Mouse (Mus musculus): ENCODE data around the gene Olfr744. TPM values are rescaled to one million over a fixed set of nuclear protein-coding genes. Genes with fewer than 3 reads are reported as not detected.

Gene Olfr744
- polyA plus RNA-seq (2014; fragmentation: Illumina TruSeq; extraction: RNeasy Lipid Tissue Mini Kit (QIAGEN cat#74804); ENCODE audit: low read depth, low replicate concordance), result not detected

DNA sequence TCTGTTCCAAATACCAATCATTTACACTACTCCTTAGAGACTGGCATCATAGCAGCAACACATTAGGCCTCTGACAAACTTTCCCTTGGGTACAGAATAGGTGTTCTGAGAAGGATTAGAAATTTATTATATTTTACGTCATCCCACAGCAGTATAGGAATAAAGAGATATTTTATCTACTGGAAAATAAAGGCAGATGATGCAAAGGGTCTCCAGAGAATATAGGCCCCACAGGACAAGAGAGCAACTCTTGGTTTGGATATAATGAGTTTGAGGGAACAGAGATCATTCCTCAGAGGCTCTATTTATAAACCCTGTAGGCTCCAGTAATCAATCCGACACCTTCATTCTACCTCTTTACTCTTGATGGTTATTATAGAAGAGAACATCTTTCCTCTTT, at the start of gene Olfr744:
Gene Olfr744, plus strand, starts transcription at position 301 of the 400 bp plus-strand sequence.

DNA sequence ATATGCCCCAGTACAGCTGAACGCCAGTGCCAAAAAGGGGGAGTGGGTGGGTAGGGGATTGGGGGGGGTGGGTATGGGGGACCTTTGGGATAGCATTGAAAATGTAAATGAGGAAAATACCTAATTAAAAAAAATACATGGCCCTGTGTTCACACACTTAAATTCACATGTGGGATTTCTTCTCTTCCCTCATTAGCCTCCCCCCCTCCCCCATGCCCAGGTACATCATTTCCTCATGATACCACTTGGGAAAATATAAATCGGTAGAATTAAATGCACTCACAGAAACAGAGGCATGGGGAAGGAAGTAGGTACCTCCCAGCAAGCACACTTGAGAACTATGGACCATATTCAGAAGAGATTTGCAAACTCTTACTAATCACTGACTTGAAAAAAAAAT, 24.4 kb downstream of the Olfr744 start, which contains the start of gene Olfr745:
Gene Olfr745, plus strand, starts transcription at position 301 of the 400 bp plus-strand sequence.

DNA sequence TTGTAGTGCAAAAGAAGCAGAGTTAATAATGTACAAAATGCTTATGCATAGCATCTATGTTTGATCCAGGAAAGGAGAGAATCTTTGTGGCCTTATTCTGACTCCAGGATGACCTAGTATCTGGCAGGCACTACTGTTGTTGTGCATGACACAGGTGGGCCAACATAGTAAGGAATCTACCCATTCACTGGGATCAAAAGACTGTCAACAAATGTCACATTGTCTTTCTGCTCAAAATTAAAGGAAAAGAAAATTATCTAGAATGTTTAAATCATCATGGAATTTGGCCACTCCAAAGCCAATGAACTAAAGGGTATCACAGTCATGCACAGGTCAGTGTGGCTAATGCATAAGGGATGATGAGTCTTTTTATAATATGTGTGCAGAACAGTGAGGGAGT, 32.1 kb downstream of the Olfr744 start, which contains the start of gene Olfr746:
Gene Olfr746, plus strand, starts transcription at position 301 of the 400 bp plus-strand sequence.

Other genes with a start within 250 kb of the Olfr744 start
- gene Olfr736, start 233.7 kb upstream of the Olfr744 start, polyA plus RNA-seq (2014; fragmentation: Illumina TruSeq; extraction: RNeasy Lipid Tissue Mini Kit (QIAGEN cat#74804); ENCODE audit: low read depth, low replicate concordance), result not detected
- not detected for gene Olfr738, start 207.3 kb upstream of the Olfr744 start, polyA plus RNA-seq (2014; fragmentation: Illumina TruSeq; extraction: RNeasy Lipid Tissue Mini Kit (QIAGEN cat#74804); ENCODE audit: low read depth, low replicate concordance)
- gene Olfr739, start 196.3 kb upstream of the Olfr744 start, polyA plus RNA-seq (2014; fragmentation: Illumina TruSeq; extraction: RNeasy Lipid Tissue Mini Kit (QIAGEN cat#74804); ENCODE audit: low read depth, low replicate concordance), result not detected
- not detected for gene Olfr740, start 169.3 kb upstream of the Olfr744 start, polyA plus RNA-seq (2014; fragmentation: Illumina TruSeq; extraction: RNeasy Lipid Tissue Mini Kit (QIAGEN cat#74804); ENCODE audit: low read depth, low replicate concordance)
- not detected for gene Olfr741, start 142.1 kb upstream of the Olfr744 start, polyA plus RNA-seq (2014; fragmentation: Illumina TruSeq; extraction: RNeasy Lipid Tissue Mini Kit (QIAGEN cat#74804); ENCODE audit: low read depth, low replicate concordance)
- gene Olfr742, start 111.3 kb upstream of the Olfr744 start, polyA plus RNA-seq (2014; fragmentation: Illumina TruSeq; extraction: RNeasy Lipid Tissue Mini Kit (QIAGEN cat#74804); ENCODE audit: low read depth, low replicate concordance), result not detected
- not detected for gene Olfr743, start 93.0 kb upstream of the Olfr744 start, polyA plus RNA-seq (2014; fragmentation: Illumina TruSeq; extraction: RNeasy Lipid Tissue Mini Kit (QIAGEN cat#74804); ENCODE audit: low read depth, low replicate concordance)
- gene Olfr745, start 24.5 kb downstream of the Olfr744 start, polyA plus RNA-seq (2014; fragmentation: Illumina TruSeq; extraction: RNeasy Lipid Tissue Mini Kit (QIAGEN cat#74804); ENCODE audit: low read depth, low replicate concordance), result not detected
- not detected for gene Olfr746, start 32.2 kb downstream of the Olfr744 start, polyA plus RNA-seq (2014; fragmentation: Illumina TruSeq; extraction: RNeasy Lipid Tissue Mini Kit (QIAGEN cat#74804); ENCODE audit: low read depth, low replicate concordance)
- not detected for gene Olfr747, start 78.3 kb downstream of the Olfr744 start, polyA plus RNA-seq (2014; fragmentation: Illumina TruSeq; extraction: RNeasy Lipid Tissue Mini Kit (QIAGEN cat#74804); ENCODE audit: low read depth, low replicate concordance)
- not detected for gene Olfr748, start 92.5 kb downstream of the Olfr744 start, polyA plus RNA-seq (2014; fragmentation: Illumina TruSeq; extraction: RNeasy Lipid Tissue Mini Kit (QIAGEN cat#74804); ENCODE audit: low read depth, low replicate concordance)
- gene Olfr749, start 130.2 kb downstream of the Olfr744 start, polyA plus RNA-seq (2014; fragmentation: Illumina TruSeq; extraction: RNeasy Lipid Tissue Mini Kit (QIAGEN cat#74804); ENCODE audit: low read depth, low replicate concordance), result not detected
- gene Ttc5, start 170.6 kb downstream of the Olfr744 start, polyA plus RNA-seq (2014; fragmentation: Illumina TruSeq; extraction: RNeasy Lipid Tissue Mini Kit (QIAGEN cat#74804); ENCODE audit: low read depth, low replicate concordance), result 33.6 TPM
- gene Ccnb1ip1, start 192.9 kb downstream of the Olfr744 start, polyA plus RNA-seq (2014; fragmentation: Illumina TruSeq; extraction: RNeasy Lipid Tissue Mini Kit (QIAGEN cat#74804); ENCODE audit: low read depth, low replicate concordance), result not detected
- gene Parp2, start 193.0 kb downstream of the Olfr744 start, polyA plus RNA-seq (2014; fragmentation: Illumina TruSeq; extraction: RNeasy Lipid Tissue Mini Kit (QIAGEN cat#74804); ENCODE audit: low read depth, low replicate concordance), result 33.7 TPM